Mouse (Mus musculus): ENCODE data around the gene Syt8.

Gene Syt8

GRCm38 (mm10) chr7:142434137-142434865, at the start of gene Syt8:
Syt8 (plus strand) TSS chr7:142434850.
- no peak for DNase-seq (ENCODE audit: low read depth, low spot score)

GRCm38 (mm10) chr7:142385742-142386403, 48.8 kb upstream of the Syt8 start:
- no peak for DNase-seq (ENCODE audit: low read depth, low spot score)

- peak; percentile 31 for DNase-seq (ENCODE audit: low read depth, low spot score)
Measured at GRCm38 (mm10) chr7:142386621-142387201, 47.9 kb upstream of the Syt8 start.

- peak; percentile 98 for DNase-seq (ENCODE audit: low read depth, low spot score)
Measured at GRCm38 (mm10) chr7:142387419-142388148, 47.1 kb upstream of the Syt8 start, which contains the start of gene Ctsd. Ctsd (minus strand) TSS chr7:142388038.

- no peak for DNase-seq (ENCODE audit: low read depth, low spot score)
Measured at GRCm38 (mm10) chr7:142388198-142388597, 46.5 kb upstream of the Syt8 start.

GRCm38 (mm10) chr7:142388740-142389139, 45.9 kb upstream of the Syt8 start:
- DNase-seq (ENCODE audit: low read depth, low spot score): no peak

GRCm38 (mm10) chr7:142389961-142390650, 44.5 kb upstream of the Syt8 start:
- DNase-seq (ENCODE audit: low read depth, low spot score): no peak

- DNase-seq (ENCODE audit: low read depth, low spot score): no peak
Measured at GRCm38 (mm10) chr7:142391108-142391507, 43.5 kb upstream of the Syt8 start.

- peak; percentile 39 for DNase-seq (ENCODE audit: low read depth, low spot score)
Measured at GRCm38 (mm10) chr7:142391609-142392008, 43.0 kb upstream of the Syt8 start.

GRCm38 (mm10) chr7:142393191-142393590, 41.5 kb upstream of the Syt8 start:
- peak; percentile 88 for DNase-seq (ENCODE audit: low read depth, low spot score)

GRCm38 (mm10) chr7:142394261-142395190, 40.1 kb upstream of the Syt8 start:
- DNase-seq (ENCODE audit: low read depth, low spot score): no peak

GRCm38 (mm10) chr7:142395472-142395871, 39.2 kb upstream of the Syt8 start:
- no peak for DNase-seq (ENCODE audit: low read depth, low spot score)

GRCm38 (mm10) chr7:142396611-142397010, 38.0 kb upstream of the Syt8 start:
- DNase-seq (ENCODE audit: low read depth, low spot score): no peak

- no peak for DNase-seq (ENCODE audit: low read depth, low spot score)
Measured at GRCm38 (mm10) chr7:142398052-142398451, 36.6 kb upstream of the Syt8 start.

GRCm38 (mm10) chr7:142399250-142399649, 35.4 kb upstream of the Syt8 start:
- no peak for DNase-seq (ENCODE audit: low read depth, low spot score)

- DNase-seq (ENCODE audit: low read depth, low spot score): no peak
Measured at GRCm38 (mm10) chr7:142400112-142400749, 34.4 kb upstream of the Syt8 start.

GRCm38 (mm10) chr7:142400750-142401142, 33.9 kb upstream of the Syt8 start:
- DNase-seq (ENCODE audit: low read depth, low spot score): peak; percentile 92

GRCm38 (mm10) chr7:142403591-142403990, 31.1 kb upstream of the Syt8 start:
- DNase-seq (ENCODE audit: low read depth, low spot score): no peak

GRCm38 (mm10) chr7:142405134-142405533, 29.5 kb upstream of the Syt8 start:
- DNase-seq (ENCODE audit: low read depth, low spot score): peak; percentile 96

GRCm38 (mm10) chr7:142407935-142408334, 26.7 kb upstream of the Syt8 start:
- DNase-seq (ENCODE audit: low read depth, low spot score): no peak

Measured in R1 (cell line).